In the genomic region with DNA sequence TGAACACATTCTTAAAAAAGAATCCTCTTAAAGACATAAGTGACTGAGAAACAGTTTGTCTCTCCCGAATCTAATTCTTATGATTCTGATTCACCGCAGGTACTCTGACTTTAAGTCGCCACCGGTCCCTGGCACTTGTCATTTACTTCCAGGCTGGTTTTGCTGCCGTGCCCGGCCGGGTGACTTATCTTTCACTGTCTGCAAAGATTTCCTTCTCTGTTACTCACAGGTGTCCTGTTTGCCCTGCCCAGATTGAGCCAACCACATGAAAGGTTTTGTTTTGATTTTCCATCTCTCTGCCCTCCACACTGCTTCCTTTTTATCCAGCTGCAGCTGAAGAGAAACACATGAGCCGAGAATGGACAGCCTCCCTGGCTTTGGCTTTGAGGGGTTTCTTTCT, we compare ENCODE assay signal across 13 mouse cellular contexts. TPM values are rescaled to one million over a fixed set of nuclear protein-coding genes. Genes with fewer than 3 reads are reported as not detected.
DNase-seq lines count a peak whose midpoint lies in the region; TF ChIP-seq lines count a peak whose summit lies in the region.
"Had no signal": no experiment of that assay in that cellular context is flagged by ENCODE, and none has a peak within 500 bp of the region (broad histone marks: within the 10 kb centered on the region; RNA-seq: fewer than 3 reads in every experiment).

No protein-coding gene starts in this region.

- no peak for DNase-seq in heart, adult 2 months
- DNase-seq in heart, postnatal 36 days: no peak
- DNase-seq in kidney, postnatal 10 days: peak; percentile 7
- DNase-seq in kidney, adult 9 months: no peak
- DNase-seq in 416B (ENCODE audit: low read depth): peak; percentile 53
- peak; percentile 14 for DNase-seq in MN1 (ENCODE audit: low spot score)
- no peak for DNase-seq in ovary, postnatal 36 days (ENCODE audit: low spot score)
- DNase-seq: adrenal gland, postnatal 25 days; forebrain, postnatal 0 days; liver, embryonic 13.5 days; right cerebral cortex, postnatal 4 days; thymus, postnatal 14 days had no signal

- TF ChIP-seq CTCF in heart, adult 2 months (IDR thresholded peaks at IDR 0.05): no peak

- no peaks in the 10 kb centered on the region for H3K36me3 ChIP-seq in heart, adult 2 months (ENCODE audit: control insufficient read depth, insufficient read depth, low read length)
- H3K36me3 ChIP-seq: liver, embryonic 13.5 days; midbrain, embryonic 13.5 days had no signal

- H3K27ac ChIP-seq in heart, adult 2 months: peak overlapping the region; percentile 83; the same call in 1 of the 2 replicates
- H3K27ac ChIP-seq: liver, embryonic 13.5 days; midbrain, embryonic 13.5 days had no signal

- intact Hi-C loops in heart, adult 2 months (cut with DNase I): loop anchor here (5.0 kb wide), 1 partner anchor 84 kb away; a partner anchor contains a TSS
- intact Hi-C loops in heart, postnatal 36 days (cut with DNase I): loop anchor here (5.0 kb wide), 1 partner anchor 84 kb away; a partner anchor contains a TSS

- H3K79me2 ChIP-seq in heart, adult 2 months (replicated peaks; ENCODE audit: control insufficient read depth, insufficient read depth, low read length): no peaks in the 10 kb centered on the region

- no peak overlapping the region for H3K4me3 ChIP-seq in heart, adult 2 months
- H3K4me3 ChIP-seq: liver, embryonic 13.5 days; midbrain, embryonic 13.5 days had no signal

- H3K4me1 ChIP-seq in heart, adult 2 months (ENCODE audit: control insufficient read depth, insufficient read depth, low read length): no peaks in the 10 kb centered on the region
- H3K4me1 ChIP-seq: liver, embryonic 13.5 days had no signal

- H3K27me3 ChIP-seq in heart, adult 2 months (ENCODE audit: control insufficient read depth, insufficient read depth, low read length): no peaks in the 10 kb centered on the region
- H3K27me3 ChIP-seq: liver, embryonic 13.5 days; midbrain, embryonic 13.5 days had no signal

- no peak overlapping the region for H3K9ac ChIP-seq in heart, adult 2 months (ENCODE audit: low read depth, low read length)
- H3K9ac ChIP-seq: forebrain, postnatal 0 days; liver, embryonic 13.5 days; midbrain, embryonic 13.5 days had no signal

- TF ChIP-seq POLR2A in heart, adult 2 months (IDR thresholded peaks at IDR 0.05; ENCODE audit: insufficient read depth, low read depth, low read length): no peak

- WGBS in heart, adult 2 months: 48% methylated on average over 8 of the region's 8 CpGs

- TF ChIP-seq EP300 in heart, adult 2 months (IDR thresholded peaks at IDR 0.05; ENCODE audit: insufficient read depth, low read depth, low read length): no peak

RNA-seq across cellular contexts. Expression of a gene that starts 50.5 kb away (rescaled TPM):
- 100 to 1,000 TPM; 111 to 120 TPM for total RNA-seq in heart, adult 2 months (2021)
- polyA plus RNA-seq in heart, adult 2 months (2012; rRNA removed): 64.8 and 120 TPM in 2 replicates
- total RNA-seq in heart, postnatal 36 days (2021): 100 to 1,000 TPM; 117 to 129 TPM

Comparison
In these comparisons a context has a peak if more than half of its experiments do, and no peak if none do; other contexts are left out.
1. DNase-seq: peak in kidney, postnatal 10 days (single experiment), 416B (single experiment) and MN1 (single experiment); none in heart, adult 2 months (0 of 2), heart, postnatal 36 days (0 of 2), kidney, adult 9 months (single experiment) and ovary, postnatal 36 days (single experiment).